Comparison of ENCODE assay signal across 8 mouse cellular contexts in the genomic region with DNA sequence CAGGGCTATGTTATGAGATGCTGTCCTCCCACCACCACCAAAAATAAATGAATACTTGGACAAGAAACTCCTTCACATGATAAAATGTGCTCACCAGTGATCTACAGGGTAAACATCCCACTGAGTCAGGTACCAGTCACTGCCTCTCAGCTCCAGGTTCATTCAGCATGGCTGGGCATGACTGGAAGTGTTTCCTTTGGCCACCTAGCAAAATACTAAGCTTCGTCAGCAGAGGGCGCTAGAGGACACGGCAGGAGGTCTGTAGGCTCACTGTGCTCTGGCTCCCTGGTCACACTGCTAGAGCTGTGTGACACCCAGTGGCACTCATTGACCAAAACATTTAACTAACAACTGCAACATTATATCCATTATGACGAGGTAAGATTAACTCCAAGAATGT. TPM values are rescaled to one million over a fixed set of nuclear protein-coding genes. Genes with fewer than 3 reads are reported as not detected.
DNase-seq lines count a peak whose midpoint lies in the region; ATAC-seq and TF ChIP-seq lines count a peak whose summit lies in the region.

No protein-coding gene starts in this region.

- no peak overlapping the region for H3K9ac ChIP-seq in heart, embryonic 12.5 days

- TF ChIP-seq POLR2A in bone marrow, adult 2 months (IDR thresholded peaks at IDR 0.05; ENCODE audit: borderline replicate concordance, control insufficient read depth, low read depth, low read length), result no peak

- peak; percentile 90 for ATAC-seq in erythroblast, adult 5-6 weeks (replicated peaks; ENCODE audit: low FRiP score, poor library complexity, severe bottlenecking)
- peak; percentile 69; the same call in 1 of the 2 replicates for ATAC-seq in heart, embryonic 12.5 days (ENCODE audit: insufficient number of reproducible peaks, low FRiP score)

- H3K4me3 ChIP-seq in E14TG2a.4 (replicated peaks; ENCODE audit: low read length), result no peak overlapping the region
- H3K4me3 ChIP-seq in bone marrow, adult 2 months (replicated peaks; ENCODE audit: control insufficient read depth, low read depth, low read length), result no peak overlapping the region
- no peak overlapping the region for H3K4me3 ChIP-seq in heart, embryonic 12.5 days

- no peak overlapping the region for H3K27ac ChIP-seq in bone marrow, adult 2 months (ENCODE audit: control insufficient read depth, insufficient read depth, low read depth, low read length, poor library complexity)
- no peak overlapping the region for H3K27ac ChIP-seq in heart, embryonic 12.5 days (ENCODE audit: poor library complexity, severe bottlenecking)

- H3K4me1 ChIP-seq in E14TG2a.4 (replicated peaks; ENCODE audit: low read depth, low read length), result peaks cover 29% of the 10 kb centered on the region
- H3K4me1 ChIP-seq in bone marrow, adult 2 months (ENCODE audit: control insufficient read depth, insufficient read depth, low read length), result no peaks in the 10 kb centered on the region
- H3K4me1 ChIP-seq in heart, embryonic 12.5 days (replicated peaks), result 0 out of 2 replicates have a peak, but pooled peaks cover 3% of the 10 kb centered on the region

- H3K27me3 ChIP-seq in E14TG2a.4 (ENCODE audit: insufficient read depth, low read length), result no peaks in the 10 kb centered on the region
- H3K27me3 ChIP-seq in heart, embryonic 12.5 days (replicated peaks), result no peaks in the 10 kb centered on the region

- DNase-seq in kidney, postnatal 36 days, result peak; percentile 88 to 95
- DNase-seq in lung, adult 18-20 months, result peak; percentile 79 to 85
- DNase-seq in retina, postnatal 1 day, result peak; percentile 88
- DNase-seq in thymus, postnatal 4 days, result peak; percentile 95

- H3K9me3 ChIP-seq in E14TG2a.4 (ENCODE audit: low read length), result no peaks in the 10 kb centered on the region
- no peaks in the 10 kb centered on the region for H3K9me3 ChIP-seq in heart, embryonic 12.5 days (replicated peaks)

- no peak overlapping the region for H3K4me2 ChIP-seq in heart, embryonic 12.5 days

- peak; percentile 91 for TF ChIP-seq CTCF in E14TG2a.4 (conservative IDR thresholded peaks at IDR 0.05; ENCODE audit: low read length)
- TF ChIP-seq CTCF in bone marrow, adult 2 months (IDR thresholded peaks at IDR 0.05; ENCODE audit: control insufficient read depth, insufficient read depth, low read length), result peak; percentile 99

- H3K36me3 ChIP-seq in E14TG2a.4 (ENCODE audit: insufficient read depth, low read length), result peaks cover 17% of the 10 kb centered on the region
- no peaks in the 10 kb centered on the region for H3K36me3 ChIP-seq in heart, embryonic 12.5 days

- WGBS in bone marrow, adult 2 months, result 2% methylated on average over 4 of the region's 4 CpGs
- WGBS in heart, embryonic 12.5 days, result 4% methylated on average over 4 of the region's 4 CpGs

RNA-seq across cellular contexts. Expression of a gene that starts 32.3 kb away (rescaled TPM):
- 1.8 TPM in 1 of 2 replicates, not detected in the other for polyA plus RNA-seq in bone marrow, adult 2 months (2011; ENCODE audit: insufficient read depth, insufficient read length, low replicate concordance, missing spikeins)
- not detected in 2 replicates for total RNA-seq in erythroblast, adult 5-6 weeks (2015; ENCODE audit: low replicate concordance)
- not detected in 2 replicates for total RNA-seq in erythroblast, adult 5-6 weeks (2017; ENCODE audit: low replicate concordance)
- polyA plus RNA-seq in heart, embryonic 12.5 days (2016; fragmentation: Nextera tagmentation; extraction: Ambion mirVana), result 1.7 and 1.9 TPM in 2 replicates

RNA-seq across cellular contexts. Expression of a gene that starts 32.5 kb away (rescaled TPM):
- polyA plus RNA-seq in bone marrow, adult 2 months (2011; ENCODE audit: insufficient read depth, insufficient read length, low replicate concordance, missing spikeins), result 942 and 1,406 TPM in 2 replicates
- total RNA-seq in erythroblast, adult 5-6 weeks (2015; ENCODE audit: low replicate concordance), result 575 and 588 TPM in 2 replicates
- 282 and 445 TPM in 2 replicates for total RNA-seq in erythroblast, adult 5-6 weeks (2017; ENCODE audit: low replicate concordance)
- 660 and 669 TPM in 2 replicates for polyA plus RNA-seq in heart, embryonic 12.5 days (2016; fragmentation: Nextera tagmentation; extraction: Ambion mirVana)

RNA-seq across cellular contexts. Expression of a gene that starts 38.6 kb away (rescaled TPM):
- polyA plus RNA-seq in bone marrow, adult 2 months (2011; ENCODE audit: insufficient read depth, insufficient read length, low replicate concordance, missing spikeins), result 2.4 and 3.3 TPM in 2 replicates
- 0.19 and 5.0 TPM in 2 replicates for total RNA-seq in erythroblast, adult 5-6 weeks (2015; ENCODE audit: low replicate concordance)
- total RNA-seq in erythroblast, adult 5-6 weeks (2017; ENCODE audit: low replicate concordance), result 1.6 and 2.1 TPM in 2 replicates
- polyA plus RNA-seq in heart, embryonic 12.5 days (2016; fragmentation: Nextera tagmentation; extraction: Ambion mirVana), result 2.0 and 3.2 TPM in 2 replicates
